Mouse (Mus musculus): ENCODE results near the gene Cyp4f16.

DNA sequence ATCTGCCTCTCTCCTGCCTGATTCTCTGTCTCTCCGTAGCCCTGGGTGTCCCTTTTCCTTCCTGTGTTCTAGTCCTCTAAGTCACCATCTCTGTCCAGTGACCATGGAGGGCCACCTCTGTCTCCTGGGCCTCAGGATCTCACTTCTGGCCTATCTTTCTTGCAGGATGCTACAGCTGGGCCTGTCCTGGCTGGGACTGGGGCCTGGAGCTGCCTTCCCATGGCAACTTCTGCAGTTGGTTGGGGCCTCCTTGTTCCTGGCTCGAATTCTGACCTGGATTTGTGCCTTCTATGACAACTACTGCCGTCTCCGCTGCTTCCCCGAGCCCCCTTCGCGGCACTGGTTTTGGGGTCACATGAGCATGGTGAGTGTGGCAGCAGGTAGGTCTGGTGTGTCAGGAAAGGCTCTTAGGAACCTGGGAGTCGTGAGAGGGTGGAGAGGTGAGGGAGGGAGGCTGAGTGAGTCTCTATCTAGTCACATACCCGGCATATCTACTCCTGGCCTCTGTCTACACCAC, 29.6 kb upstream of the Cyp4f16 start:
- TF ChIP-seq CTCF (IDR thresholded peaks at IDR 0.05; ENCODE audit: borderline replicate concordance, insufficient read depth, low read length) = no peak
- TF ChIP-seq POLR2A (IDR thresholded peaks at IDR 0.05; ENCODE audit: low read depth, low read length) = no peak

All from embryonic fibroblast, embryonic 13.5 days (primary cell).